Mouse (Mus musculus): Measurements from ENCODE around the gene Gm38393. TPM values are rescaled to one million over a fixed set of nuclear protein-coding genes. Genes with fewer than 3 reads are reported as not detected.
A peak's percentile ranks its signal among the peaks of the same experiment; 100 is the strongest.

Gm38393 gene
- polyA plus RNA-seq (2012; rRNA removed): 12.7 and 16.3 TPM in 2 replicates

- TF ChIP-seq POLR2A (IDR thresholded peaks at IDR 0.05; ENCODE audit: borderline replicate concordance, extremely low read depth, insufficient read depth, insufficient read length, poor library complexity, severe bottlenecking) (peak; percentile 53; the same call in 1 of the 2 replicates), CTCF (IDR thresholded peaks at IDR 0.05; ENCODE audit: borderline replicate concordance, extremely low read depth, insufficient read depth, insufficient read length) (no peak)
- peak; percentile 90 for DNase-seq (ENCODE audit: low read depth)
These were observed at the start of gene Gm38393, which contains the start of gene Snurf for GRCm38 (mm10) chr7:60004606-60005330. TSS of gene Gm38393 (minus strand) at chr7:60005064. TSS of gene Snurf (minus strand) at chr7:60005049.

- TF ChIP-seq CTCF (IDR thresholded peaks at IDR 0.05; ENCODE audit: borderline replicate concordance, extremely low read depth, insufficient read depth, insufficient read length) (no peak), POLR2A (IDR thresholded peaks at IDR 0.05; ENCODE audit: borderline replicate concordance, extremely low read depth, insufficient read depth, insufficient read length, poor library complexity, severe bottlenecking) (no peak)
- DNase-seq (ENCODE audit: low read depth): peak; percentile 89
These were observed 42.8 kb upstream of the Gm38393 start for GRCm38 (mm10) chr7:60047481-60048201.

- no peak for DNase-seq (ENCODE audit: low read depth)
- TF ChIP-seq CTCF (IDR thresholded peaks at IDR 0.05; ENCODE audit: borderline replicate concordance, extremely low read depth, insufficient read depth, insufficient read length): no peak
- no peak for TF ChIP-seq POLR2A (IDR thresholded peaks at IDR 0.05; ENCODE audit: borderline replicate concordance, extremely low read depth, insufficient read depth, insufficient read length, poor library complexity, severe bottlenecking)
These were observed 8.3 kb upstream of the Gm38393 start for GRCm38 (mm10) chr7:60013186-60013585.

GRCm38 (mm10) chr7:60007727-60008360 is 3.0 kb upstream of the Gm38393 start:
- TF ChIP-seq POLR2A (IDR thresholded peaks at IDR 0.05; ENCODE audit: borderline replicate concordance, extremely low read depth, insufficient read depth, insufficient read length, poor library complexity, severe bottlenecking) (no peak), CTCF (IDR thresholded peaks at IDR 0.05; ENCODE audit: borderline replicate concordance, extremely low read depth, insufficient read depth, insufficient read length) (no peak)
- DNase-seq (ENCODE audit: low read depth): peak; percentile 44

DNA sequence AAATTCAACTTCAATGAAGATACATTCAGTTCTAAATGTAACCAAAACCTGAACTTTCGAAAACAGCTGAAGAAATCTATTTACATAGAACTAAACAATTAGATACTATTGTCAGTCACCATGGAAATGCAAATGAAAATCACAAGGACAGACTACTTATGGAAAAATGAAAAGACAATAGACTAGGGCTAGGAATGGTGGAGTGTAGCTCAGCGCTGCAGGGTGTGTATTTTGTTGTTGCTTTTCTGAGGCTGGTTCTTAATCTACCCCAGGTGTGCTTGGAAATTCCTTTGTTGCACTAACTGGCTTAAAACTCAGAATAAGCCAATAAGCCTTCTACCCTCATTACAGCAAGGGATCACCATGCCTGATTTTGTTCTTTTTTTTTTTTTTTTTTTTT is 1.4 kb upstream of the Gm38393 start:
- peak; percentile 5 for DNase-seq (ENCODE audit: low read depth)
- TF ChIP-seq CTCF (IDR thresholded peaks at IDR 0.05; ENCODE audit: borderline replicate concordance, extremely low read depth, insufficient read depth, insufficient read length): no peak
- no peak for TF ChIP-seq POLR2A (IDR thresholded peaks at IDR 0.05; ENCODE audit: borderline replicate concordance, extremely low read depth, insufficient read depth, insufficient read length, poor library complexity, severe bottlenecking)

GRCm38 (mm10) chr7:60003921-60004605 is 801 bp downstream of the Gm38393 start:
- TF ChIP-seq CTCF (IDR thresholded peaks at IDR 0.05; ENCODE audit: borderline replicate concordance, extremely low read depth, insufficient read depth, insufficient read length) (no peak), POLR2A (IDR thresholded peaks at IDR 0.05; ENCODE audit: borderline replicate concordance, extremely low read depth, insufficient read depth, insufficient read length, poor library complexity, severe bottlenecking) (no peak)
- DNase-seq (ENCODE audit: low read depth): peak; percentile 87

DNA sequence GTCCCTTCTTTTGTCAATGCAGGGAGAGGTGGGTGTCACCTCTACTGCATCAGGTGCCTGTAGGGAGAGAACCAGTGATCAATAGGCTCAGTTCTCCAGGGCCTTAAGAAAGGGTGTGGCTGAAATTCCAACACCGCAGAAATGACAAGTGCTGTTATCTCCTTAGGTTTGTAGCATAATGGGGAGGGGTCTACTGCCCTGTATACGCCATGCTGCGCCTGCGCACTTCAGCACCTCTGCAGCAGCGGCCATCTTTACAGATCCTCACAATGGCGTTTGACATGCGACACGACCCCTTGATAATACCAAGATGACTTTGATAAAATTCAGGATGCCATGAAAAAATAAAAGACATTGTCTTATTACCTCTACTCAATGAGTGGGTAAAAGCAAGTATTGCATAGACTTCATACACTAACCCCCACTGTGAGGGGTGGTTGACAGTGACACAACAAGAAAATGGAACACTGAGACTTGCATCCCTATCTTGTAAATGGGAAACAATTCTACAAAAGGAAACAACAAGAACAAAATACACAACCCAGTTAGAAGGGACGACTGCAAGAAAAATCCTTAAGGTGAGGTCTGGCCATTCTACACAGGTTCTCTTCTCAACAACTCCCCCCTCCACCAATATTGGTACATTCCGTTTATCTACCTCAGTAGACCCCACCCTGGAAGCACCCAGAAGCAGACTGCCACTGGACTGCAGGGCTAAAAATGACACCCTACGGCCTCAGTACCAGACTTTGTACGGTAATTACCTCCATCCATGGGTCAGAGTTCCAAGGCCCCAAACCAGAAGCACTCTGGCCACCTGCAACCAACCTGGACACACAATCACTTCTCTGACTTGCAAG is 1.6 kb downstream of the Gm38393 start:
- peak; percentile 93 for DNase-seq (ENCODE audit: low read depth)
- no peak for TF ChIP-seq CTCF (IDR thresholded peaks at IDR 0.05; ENCODE audit: borderline replicate concordance, extremely low read depth, insufficient read depth, insufficient read length)
- TF ChIP-seq POLR2A (IDR thresholded peaks at IDR 0.05; ENCODE audit: borderline replicate concordance, extremely low read depth, insufficient read depth, insufficient read length, poor library complexity, severe bottlenecking): no peak

- DNase-seq (ENCODE audit: low read depth): no peak
- TF ChIP-seq CTCF (IDR thresholded peaks at IDR 0.05; ENCODE audit: borderline replicate concordance, extremely low read depth, insufficient read depth, insufficient read length): no peak
These were observed 26.2 kb downstream of the Gm38393 start for GRCm38 (mm10) chr7:59978646-59979045.

Other genes starting within 250 kb of the Gm38393 start
- not detected in 2 replicates for gene Snurf, start within 50 bp of the Gm38393 start, polyA plus RNA-seq (2012; rRNA removed)
- gene Snrpn, start 135.2 kb upstream of the Gm38393 start, polyA plus RNA-seq (2012; rRNA removed): 382 and 484 TPM in 2 replicates

All from brain, embryonic 14.5 days (tissue).